Mouse (Mus musculus) liver, embryonic 14.5 days (tissue): ENCODE results near the gene Fgfr2.
A peak's percentile ranks its signal among the peaks of the same experiment; 100 is the strongest.

Source experiments
- CTCF ChIP-seq: IDR thresholded peaks from 2 replicates; pipeline ENCODE4 v1.5.1; 2016; ENCODE audit warnings: antibody characterized with exemption, low read depth, control low read depth
- EP300 ChIP-seq: IDR thresholded peaks from 2 replicates; pipeline ENCODE4 v1.6.1; 2016; ENCODE audit warnings: antibody characterized with exemption, low read depth

DNA sequence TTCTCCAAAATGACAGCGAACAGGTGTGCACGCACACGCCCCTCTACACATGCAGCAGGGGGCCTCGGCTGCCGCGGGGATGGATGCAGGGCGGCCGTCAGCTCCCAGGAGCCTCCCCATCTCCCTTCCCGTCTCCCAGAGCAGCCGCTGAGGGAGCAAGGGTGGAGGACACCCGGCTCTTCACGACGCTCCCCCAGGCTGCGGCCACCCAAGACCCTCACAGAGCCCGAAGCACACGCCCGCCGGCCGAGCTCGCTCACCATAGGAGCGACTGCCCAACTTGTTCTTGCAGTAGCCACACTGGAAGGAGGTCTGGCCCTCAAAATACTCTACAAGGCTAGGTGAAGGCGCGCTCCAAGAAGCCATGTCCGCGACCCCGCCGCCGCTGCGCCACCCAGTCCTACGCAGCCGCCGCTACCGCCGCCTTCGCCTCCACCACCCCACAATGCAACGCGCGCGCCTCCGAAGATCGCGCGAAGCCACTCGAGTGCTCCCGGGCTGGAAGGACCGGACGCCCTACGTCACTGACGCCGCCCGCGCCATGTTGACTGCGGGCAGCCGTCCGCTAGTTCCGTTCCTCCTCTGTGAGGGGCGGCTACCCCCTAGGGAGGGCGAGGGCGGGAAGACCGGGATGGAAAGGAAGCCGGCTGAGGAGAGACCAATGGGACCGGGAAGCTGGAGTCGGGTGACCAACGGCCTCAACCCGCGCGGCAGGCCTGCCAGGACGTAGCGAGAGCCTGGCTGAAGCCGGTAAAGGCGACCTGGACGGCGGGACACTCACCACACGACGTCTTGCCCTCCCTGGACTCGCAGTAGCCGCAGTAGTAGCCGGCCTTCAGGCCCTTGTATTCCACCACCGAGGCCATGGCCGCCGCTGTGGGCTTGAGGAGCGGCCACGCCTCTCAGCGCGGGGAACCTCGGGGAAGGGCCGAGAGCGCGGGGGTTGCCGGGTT, 2603.8 kb downstream of the Fgfr2 start:
- peak; percentile 34 for TF ChIP-seq CTCF
- TF ChIP-seq EP300: no peak
